Mouse (Mus musculus): ENCODE measurements around the gene Tmod1.

DNA sequence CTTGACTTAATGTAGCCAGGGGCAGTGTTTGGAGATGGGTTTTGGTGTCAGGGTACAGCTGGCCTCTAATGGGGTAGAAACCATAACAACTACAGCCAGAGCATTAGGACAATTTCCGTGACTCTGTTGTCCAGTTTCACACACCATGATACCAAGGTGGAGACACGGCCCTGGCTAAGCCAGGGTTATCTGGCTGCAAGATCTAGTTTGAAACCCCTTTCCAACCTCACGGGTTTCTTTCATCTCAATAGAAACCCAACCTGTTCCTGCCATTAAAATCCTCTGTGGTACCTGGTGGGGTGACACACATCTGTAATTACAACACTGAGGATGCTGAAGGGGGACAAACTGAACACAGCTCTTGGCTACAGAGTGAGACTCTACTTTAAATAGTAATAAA, 36.9 kb downstream of the Tmod1 start:
- TF ChIP-seq CTCF (IDR thresholded peaks at IDR 0.05; ENCODE audit: low read depth): no peak
- TF ChIP-seq EP300 (IDR thresholded peaks at IDR 0.05; ENCODE audit: low read depth): no peak

Data from heart, postnatal 0 days (tissue).